Comparison of ENCODE assay signal across 10 mouse cellular contexts in genomic region chr14:33978604-33979059, GRCm38 (mm10). TPM values are rescaled to one million over a fixed set of nuclear protein-coding genes. Genes with fewer than 3 reads are reported as not detected.
DNase-seq lines count a peak whose midpoint lies in the region; ATAC-seq and TF ChIP-seq lines count a peak whose summit lies in the region.
"Had no signal": no experiment of that assay in that cellular context is flagged by ENCODE, and none has a peak within 500 bp of the region (broad histone marks: within the 10 kb centered on the region; RNA-seq: fewer than 3 reads in every experiment).

TSS of gene Zfp488 (minus strand) at chr14:33978764.

- no peak for ATAC-seq in heart, embryonic 16.5 days (replicated peaks; ENCODE audit: extremely low read depth, insufficient read depth, low FRiP score)
- ATAC-seq in limb, embryonic 14.5 days (ENCODE audit: low FRiP score, low read depth): peak; percentile 71; the same call in 1 of the 2 replicates

- H3K9ac ChIP-seq in heart, embryonic 16.5 days (ENCODE audit: low read length): no peak within 1 kb of the TSS
- no peak within 1 kb of the TSS for H3K9ac ChIP-seq in ES-E14 (ENCODE audit: insufficient read depth, low read depth, low read length, poor library complexity, severe bottlenecking)
- peak within 1 kb of the TSS; percentile 43 for H3K9ac ChIP-seq in limb, embryonic 14.5 days (ENCODE audit: low read depth, low read length, severe bottlenecking)

- in situ Hi-C loops in ES-E14 (cut with MboI; ENCODE audit: low sequenced_read_pairs in 2 of 2, unreplicated experiment in 2 of 2): no loop called here

- H3K27ac ChIP-seq in heart, embryonic 16.5 days (ENCODE audit: low read length): no peak within 1 kb of the TSS
- H3K27ac ChIP-seq in ES-E14 (ENCODE audit: insufficient read depth, low read depth, low read length, poor library complexity, severe bottlenecking): no peak within 1 kb of the TSS
- H3K27ac ChIP-seq in forebrain, embryonic 10.5 days: peak within 1 kb of the TSS; percentile 36; the same call in 1 of the 2 replicates
- H3K27ac ChIP-seq in limb, embryonic 14.5 days (replicated peaks; ENCODE audit: low read depth, low read length): no peak within 1 kb of the TSS
- no peak within 1 kb of the TSS for H3K27ac ChIP-seq in thymus, adult 2 months (ENCODE audit: control insufficient read depth, insufficient read depth, low read length)

- TF ChIP-seq POLR2A in limb, embryonic 14.5 days (IDR thresholded peaks at IDR 0.05; ENCODE audit: borderline replicate concordance, extremely low read depth, insufficient read depth, insufficient read length): no peak
- TF ChIP-seq POLR2A in thymus, adult 2 months (IDR thresholded peaks at IDR 0.05; ENCODE audit: control insufficient read depth, extremely low read depth, insufficient read depth, low read length, poor library complexity): no peak

- no peaks in the 10 kb centered on the region for H3K36me3 ChIP-seq in heart, embryonic 16.5 days (ENCODE audit: control insufficient read depth, insufficient read depth)
- H3K36me3 ChIP-seq in ES-E14 (ENCODE audit: control insufficient read depth, insufficient read depth, low read length, poor library complexity, severe bottlenecking): no peaks in the 10 kb centered on the region
- no peaks in the 10 kb centered on the region for H3K36me3 ChIP-seq in forebrain, embryonic 10.5 days (replicated peaks)
- no peaks in the 10 kb centered on the region for H3K36me3 ChIP-seq in limb, embryonic 14.5 days (ENCODE audit: control insufficient read depth, insufficient read depth, low read length)
- no peaks in the 10 kb centered on the region for H3K36me3 ChIP-seq in thymus, adult 2 months (ENCODE audit: control insufficient read depth, insufficient read depth, low read length)

- peak within 1 kb of the TSS; percentile 69 for H3K4me2 ChIP-seq in heart, embryonic 16.5 days (ENCODE audit: low read depth, low read length)
- peak within 1 kb of the TSS; percentile 67 for H3K4me2 ChIP-seq in limb, embryonic 14.5 days (replicated peaks; ENCODE audit: low read depth, low read length, severe bottlenecking)

- no peaks in the 10 kb centered on the region; the same call in 1 of the 2 replicates for H3K4me1 ChIP-seq in heart, embryonic 16.5 days (ENCODE audit: control insufficient read depth, insufficient read depth, low read length)
- H3K4me1 ChIP-seq in ES-E14 (ENCODE audit: control insufficient read depth in 2 of 2, insufficient read depth in 2 of 2, low read length in 2 of 2, poor library complexity in 1 of 2): no peaks in the 10 kb centered on the region
- H3K4me1 ChIP-seq in forebrain, embryonic 10.5 days: peaks cover 17% of the 10 kb centered on the region
- no peaks in the 10 kb centered on the region for H3K4me1 ChIP-seq in limb, embryonic 14.5 days (ENCODE audit: control insufficient read depth, insufficient read depth, low read length)
- H3K4me1 ChIP-seq in thymus, adult 2 months (replicated peaks; ENCODE audit: control insufficient read depth, insufficient read depth, low read length): no peaks in the 10 kb centered on the region

- peaks cover 10% of the 10 kb centered on the region for H3K27me3 ChIP-seq in heart, embryonic 16.5 days (ENCODE audit: control insufficient read depth, insufficient read depth, low read length)
- peaks cover 36% of the 10 kb centered on the region for H3K27me3 ChIP-seq in forebrain, embryonic 10.5 days (ENCODE audit: poor library complexity, severe bottlenecking)
- no peaks in the 10 kb centered on the region for H3K27me3 ChIP-seq in limb, embryonic 14.5 days (ENCODE audit: control insufficient read depth, insufficient read depth, low read length)
- no peaks in the 10 kb centered on the region for H3K27me3 ChIP-seq in thymus, adult 2 months (ENCODE audit: control insufficient read depth, insufficient read depth, low read length)

- no peak for TF ChIP-seq CTCF in thymus, adult 2 months (IDR thresholded peaks at IDR 0.05; ENCODE audit: borderline replicate concordance, control insufficient read depth, extremely low read depth, insufficient read depth, low read length, poor library complexity)

- DNase-seq in heart, adult 18-20 months: no peak
- DNase-seq in ES-E14 (ENCODE audit: low read depth, low spot score): peak; percentile 20
- peak; percentile 44 for DNase-seq in forebrain, embryonic 10.5 days (ENCODE audit: extremely low spot score, low spot score)
- DNase-seq in limb, embryonic 14.5 days (ENCODE audit: low spot score): no peak
- peak; percentile 12 for DNase-seq in yolk sac, embryonic 10.5 days (ENCODE audit: low spot score)
- DNase-seq in thymus, adult 2 months: no peak
- DNase-seq in lung, postnatal 14 days: no peak

- no peaks in the 10 kb centered on the region for H3K9me3 ChIP-seq in heart, embryonic 16.5 days (replicated peaks; ENCODE audit: control insufficient read depth, low read length)
- no peaks in the 10 kb centered on the region for H3K9me3 ChIP-seq in ES-E14 (ENCODE audit: control insufficient read depth, insufficient read depth, low read depth, low read length)
- no peaks in the 10 kb centered on the region for H3K9me3 ChIP-seq in forebrain, embryonic 10.5 days
- no peaks in the 10 kb centered on the region for H3K9me3 ChIP-seq in limb, embryonic 14.5 days (ENCODE audit: control insufficient read depth, low read length)

- peak within 1 kb of the TSS; percentile 43 for H3K4me3 ChIP-seq in heart, embryonic 16.5 days (ENCODE audit: low read length)
- H3K4me3 ChIP-seq in ES-E14 (ENCODE audit: insufficient read depth in 1 of 2, low read depth in 1 of 2, low read length in 2 of 2, poor library complexity in 1 of 2, severe bottlenecking in 1 of 2): peak within 1 kb of the TSS; percentile 48 to 55; a peak in 3 of 4 replicates
- peak within 1 kb of the TSS; percentile 56 for H3K4me3 ChIP-seq in forebrain, embryonic 10.5 days
- H3K4me3 ChIP-seq in limb, embryonic 14.5 days (replicated peaks; ENCODE audit: low read length): peak within 1 kb of the TSS; percentile 37
- H3K4me3 ChIP-seq in thymus, adult 2 months (ENCODE audit: control insufficient read depth, insufficient read depth, low read length): no peak within 1 kb of the TSS

- WGBS in heart, embryonic 16.5 days: under 1% methylated on average over 25 of the region's 25 CpGs
- WGBS in forebrain, embryonic 10.5 days: 4% methylated on average over 25 of the region's 25 CpGs
- WGBS in limb, embryonic 14.5 days: 2% methylated on average over 25 of the region's 25 CpGs
- WGBS in thymus, adult 2 months: 17% methylated on average over 25 of the region's 25 CpGs

TF ChIP-seq in ES-E14, 5 proteins besides CTCF, POLR2A, EP300 and RAD21:
- TF ChIP-seq ZNF384 (IDR thresholded peaks at IDR 0.05; ENCODE audit: low read depth, low read length) (no peak), HCFC1 (IDR thresholded peaks at IDR 0.05; ENCODE audit: borderline replicate concordance, insufficient read depth, low read length) (no peak), MAFK (IDR thresholded peaks at IDR 0.05; ENCODE audit: insufficient read depth, low read depth, low read length) (no peak), CHD2 (IDR thresholded peaks at IDR 0.05; ENCODE audit: low read depth, low read length) (no peak), ZC3H11A (IDR thresholded peaks at IDR 0.05; ENCODE audit: borderline replicate concordance, low read depth, low read length) (no peak)

RNA-seq across cellular contexts. Expression of gene Zfp488, which starts in this region (rescaled TPM):
- polyA plus RNA-seq in heart, embryonic 16.5 days (2015; fragmentation: Nextera tagmentation; extraction: Ambion mirVana): 0.04 TPM in 1 of 2 replicates, not detected in the other
- total RNA-seq in heart, adult 18-20 months (2021): under 1 TPM in 1 of 2 experiments, not detected in 1; 0.05 TPM
- not detected in 2 replicates for total RNA-seq in ES-E14 (2012; rRNA removed)
- 0.06 and 0.11 TPM in 2 replicates for polyA plus RNA-seq in forebrain, embryonic 10.5 days (2016; fragmentation: Nextera tagmentation; extraction: Ambion mirVana)
- 0.65 and 0.77 TPM in 2 replicates for polyA plus RNA-seq in limb, embryonic 14.5 days (2012; rRNA removed)
- 0.21 and 0.30 TPM in 2 replicates for polyA plus RNA-seq in limb, embryonic 14.5 days (2014; fragmentation: Nextera tagmentation; extraction: Ambion mirVana)
- not detected in 2 replicates for polyA plus RNA-seq in thymus, adult 2 months (2012; rRNA removed)
- total RNA-seq: MEL had no signal
- polyA plus RNA-seq: small intestine, adult 2 months had no signal

Comparison
In these comparisons a context has a peak if more than half of its experiments do, and no peak if none do; other contexts are left out.
1. Peak in DNase-seq and H3K4me3 ChIP-seq in ES-E14; RNA of the gene not detected or under 1 TPM.
2. Peak in DNase-seq, H3K4me3 ChIP-seq and H3K27ac ChIP-seq in forebrain, embryonic 10.5 days; RNA of the gene not detected or under 1 TPM.
3. Peak in ATAC-seq, H3K4me3 ChIP-seq, H3K9ac ChIP-seq and H3K4me2 ChIP-seq in limb, embryonic 14.5 days; RNA of the gene not detected or under 1 TPM.